Mouse (Mus musculus): ENCODE results near the gene Trim28. TPM values are rescaled to one million over a fixed set of nuclear protein-coding genes. Genes with fewer than 3 reads are reported as not detected.
A peak's percentile ranks its signal among the peaks of the same experiment; 100 is the strongest.

Trim28 gene
- polyA plus RNA-seq, 1 experiment from 2014 or later: 273 TPM

DNA sequence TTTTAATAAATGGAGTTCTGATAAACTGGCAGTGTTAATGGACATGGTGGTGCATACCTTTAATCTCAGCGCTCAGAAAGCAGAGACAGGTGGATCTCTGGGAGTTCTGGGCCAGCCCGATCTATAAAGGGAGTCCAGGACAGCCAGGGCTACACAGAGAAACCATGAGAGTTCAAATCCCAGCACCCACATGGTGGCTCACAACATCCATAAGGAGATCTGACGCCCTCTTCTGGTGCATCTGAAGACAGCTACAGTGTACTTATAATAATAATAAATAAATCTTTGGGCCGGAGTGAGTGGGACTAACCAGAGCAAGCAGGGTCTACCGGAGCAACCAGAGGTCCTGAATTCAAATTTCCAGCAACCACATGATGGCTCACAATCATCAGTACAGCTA lies 4.5 kb downstream of the Trim28 start:
- Histone ChIP-seq H3K4me1 (replicated peaks) (peaks cover 15% of the 10 kb centered on the region), H3K4me3 (replicated peaks) (no peak overlapping the region), H3K4me2 (replicated peaks) (no peak overlapping the region), H3K27ac (no peak overlapping the region), H3K27me3 (peaks cover 4% of the 10 kb centered on the region; the same call in 1 of the 2 replicates), H3K36me3 (peaks cover 40% of the 10 kb centered on the region), H3K9ac (replicated peaks) (no peak overlapping the region), H3K9me3 (no peaks in the 10 kb centered on the region)
- ATAC-seq: no peak
- 78% methylated on average over 5 of the region's 5 CpGs for WGBS

DNA sequence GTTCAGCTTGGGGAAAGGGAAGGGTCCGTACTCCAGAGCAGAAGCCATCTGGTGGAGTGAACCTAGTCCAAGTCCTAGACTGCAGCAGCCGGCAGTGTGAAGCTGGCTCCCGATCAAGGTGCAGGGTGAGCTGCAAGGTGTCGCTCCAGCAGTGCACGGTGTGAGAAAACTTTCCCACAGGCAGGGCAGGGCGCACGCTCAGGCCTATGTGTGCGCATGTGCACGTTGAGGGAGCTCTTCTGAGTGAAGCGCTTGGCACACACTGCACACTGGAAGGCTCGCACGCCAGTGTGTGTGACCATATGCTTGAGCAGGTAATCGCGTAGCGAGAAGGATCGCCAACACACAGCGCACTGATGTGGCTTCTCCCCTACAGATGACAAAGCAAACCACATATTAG lies 7.1 kb downstream of the Trim28 start:
- Histone ChIP-seq H3K27ac (no peak overlapping the region), H3K9ac (replicated peaks) (no peak overlapping the region)
- WGBS: 92% methylated on average over 17 of the region's 17 CpGs

DNA sequence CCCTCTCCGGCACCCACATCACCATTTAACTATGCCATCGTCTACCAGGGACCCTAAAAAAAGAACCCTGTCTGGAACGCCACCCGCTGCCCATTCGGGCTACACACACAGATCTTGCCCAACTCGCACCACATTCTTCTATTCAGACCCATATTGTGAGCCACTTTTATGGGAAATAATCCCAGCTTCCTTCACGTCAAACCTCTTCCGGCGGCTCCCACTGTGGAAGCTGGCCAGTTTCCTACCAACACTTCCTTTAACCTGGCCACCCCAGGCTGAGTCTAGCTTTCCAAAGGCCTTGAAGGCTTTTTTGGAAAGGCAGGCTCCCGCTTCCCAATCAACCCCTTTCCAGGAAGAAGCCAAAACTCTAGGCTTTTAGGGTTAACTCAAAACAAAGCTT lies 7.6 kb downstream of the Trim28 start:
- WGBS: 83% methylated on average over 10 of the region's 10 CpGs
- Histone ChIP-seq H3K9ac (replicated peaks) (no peak overlapping the region), H3K27ac (no peak overlapping the region), H3K9me3 (no peaks in the 10 kb centered on the region), H3K27me3 (peaks cover 4% of the 10 kb centered on the region; the same call in 1 of the 2 replicates), H3K4me3 (replicated peaks) (no peak overlapping the region), H3K4me2 (replicated peaks) (no peak overlapping the region), H3K4me1 (replicated peaks) (peaks cover 29% of the 10 kb centered on the region), H3K36me3 (peaks cover 40% of the 10 kb centered on the region)
- ATAC-seq: no peak

More for the DNA sequence above, 7.1 kb downstream of the Trim28 start:
- Histone ChIP-seq H3K4me1 (replicated peaks) (peaks cover 29% of the 10 kb centered on the region), H3K4me2 (replicated peaks) (no peak overlapping the region), H3K4me3 (replicated peaks) (no peak overlapping the region), H3K9me3 (no peaks in the 10 kb centered on the region), H3K36me3 (peaks cover 40% of the 10 kb centered on the region), H3K27me3 (peaks cover 4% of the 10 kb centered on the region; the same call in 1 of the 2 replicates)
- no peak for ATAC-seq

DNA sequence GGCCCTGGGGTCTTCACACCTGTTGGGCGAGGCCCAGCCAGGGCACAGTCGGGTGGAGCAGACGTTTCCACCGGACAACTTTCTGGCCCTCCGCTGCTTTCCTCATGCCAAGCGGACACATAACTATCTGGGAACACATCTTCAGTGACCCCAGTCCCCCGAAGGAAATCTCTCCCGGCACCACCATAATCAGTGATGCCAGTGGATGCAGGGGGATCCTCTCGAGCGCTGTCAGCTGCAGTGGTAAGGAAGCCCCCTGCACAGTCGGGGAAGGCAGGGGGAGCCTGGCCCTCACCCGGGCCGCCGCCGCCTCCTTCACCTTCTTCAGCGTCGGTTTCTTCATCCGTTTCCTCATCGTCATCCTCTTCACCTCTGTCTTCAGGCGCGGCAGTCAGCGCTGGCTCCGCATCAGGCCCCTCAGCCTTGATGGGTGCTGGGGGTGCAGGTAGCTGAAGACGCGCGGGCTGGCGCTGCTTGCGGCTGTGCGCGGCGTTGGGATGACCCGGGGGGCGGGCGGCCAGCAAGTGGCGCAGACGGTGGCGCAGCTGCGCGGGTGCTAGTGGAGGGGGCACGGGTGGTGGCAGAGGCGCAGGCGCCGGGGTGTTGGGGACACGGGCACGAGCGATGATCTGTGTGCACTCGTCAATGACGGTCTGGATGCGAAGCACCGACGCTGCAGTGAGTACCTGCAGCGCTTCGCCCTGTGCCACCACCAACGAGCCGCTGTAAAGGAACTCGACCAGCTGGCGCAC lies 8.6 kb downstream of the Trim28 start:
- Histone ChIP-seq H3K4me2 (replicated peaks) (peak overlapping the region; percentile 81), H3K4me3 (replicated peaks) (no peak overlapping the region)

DNA sequence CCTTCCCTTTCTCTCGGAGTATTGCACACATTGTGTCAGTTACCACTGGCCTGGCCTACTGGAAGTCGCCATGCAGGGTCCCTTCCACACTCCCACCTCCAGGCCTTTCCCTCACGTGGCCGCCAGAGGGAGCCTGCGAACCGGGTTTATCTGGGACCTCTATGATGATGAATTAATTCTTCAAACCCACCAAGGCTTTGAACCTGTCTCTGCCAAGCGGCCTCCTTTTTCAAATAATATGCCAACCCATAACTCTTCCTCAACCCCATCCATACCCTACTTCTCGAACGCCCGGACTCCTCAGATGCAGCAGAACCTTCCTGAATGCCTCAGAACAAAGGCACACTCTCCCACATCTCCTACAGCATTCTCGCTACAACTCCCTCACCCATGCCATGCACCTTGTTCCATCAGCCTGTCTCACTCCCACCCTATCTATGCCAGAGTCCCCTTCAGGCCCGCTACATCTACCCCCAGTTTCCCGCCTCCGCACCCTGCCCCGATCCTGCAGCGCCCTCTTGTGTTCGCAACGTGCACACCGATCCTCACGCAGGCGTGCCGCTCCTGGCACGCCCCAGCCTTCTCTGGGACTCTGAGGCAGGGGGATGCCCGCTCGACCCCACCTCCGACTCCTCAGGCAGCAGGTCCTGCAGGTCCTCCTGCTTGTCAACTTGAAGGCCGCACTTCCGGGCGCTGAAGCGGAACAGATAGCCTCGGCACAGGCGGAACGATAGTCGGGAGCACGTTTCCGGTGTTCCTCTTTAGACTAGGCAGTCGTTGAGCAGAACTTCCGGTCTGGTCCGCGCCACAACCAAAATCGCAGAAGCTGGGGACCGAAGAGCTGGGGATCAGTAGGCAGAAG lies 10.5 kb downstream of the Trim28 start:
- peak overlapping the region; percentile 93 for H3K27ac ChIP-seq
- peak overlapping the region; percentile 86 for H3K9ac ChIP-seq (replicated peaks)
- H3K4me2 ChIP-seq (replicated peaks): peak overlapping the region; percentile 81
- H3K27me3 ChIP-seq: peaks cover 4% of the 10 kb centered on the region; the same call in 1 of the 2 replicates
- 0% methylated on average over 42 of the region's 42 CpGs for WGBS
- H3K9me3 ChIP-seq: no peaks in the 10 kb centered on the region
- peak; percentile 92 for ATAC-seq
- H3K4me3 ChIP-seq (replicated peaks): peak overlapping the region; percentile 70
- H3K36me3 ChIP-seq: peaks cover 34% of the 10 kb centered on the region
- peaks cover 29% of the 10 kb centered on the region for H3K4me1 ChIP-seq (replicated peaks)

More for the DNA sequence above, 8.6 kb downstream of the Trim28 start:
- H3K4me1 ChIP-seq (replicated peaks): peaks cover 29% of the 10 kb centered on the region
- WGBS: 39% methylated on average over 57 of the region's 57 CpGs
- no peaks in the 10 kb centered on the region for H3K9me3 ChIP-seq
- H3K36me3 ChIP-seq: peaks cover 40% of the 10 kb centered on the region
- H3K9ac ChIP-seq (replicated peaks): peak overlapping the region; percentile 86
- no peak for ATAC-seq
- peaks cover 4% of the 10 kb centered on the region; the same call in 1 of the 2 replicates for H3K27me3 ChIP-seq
- no peak overlapping the region for H3K27ac ChIP-seq

DNA sequence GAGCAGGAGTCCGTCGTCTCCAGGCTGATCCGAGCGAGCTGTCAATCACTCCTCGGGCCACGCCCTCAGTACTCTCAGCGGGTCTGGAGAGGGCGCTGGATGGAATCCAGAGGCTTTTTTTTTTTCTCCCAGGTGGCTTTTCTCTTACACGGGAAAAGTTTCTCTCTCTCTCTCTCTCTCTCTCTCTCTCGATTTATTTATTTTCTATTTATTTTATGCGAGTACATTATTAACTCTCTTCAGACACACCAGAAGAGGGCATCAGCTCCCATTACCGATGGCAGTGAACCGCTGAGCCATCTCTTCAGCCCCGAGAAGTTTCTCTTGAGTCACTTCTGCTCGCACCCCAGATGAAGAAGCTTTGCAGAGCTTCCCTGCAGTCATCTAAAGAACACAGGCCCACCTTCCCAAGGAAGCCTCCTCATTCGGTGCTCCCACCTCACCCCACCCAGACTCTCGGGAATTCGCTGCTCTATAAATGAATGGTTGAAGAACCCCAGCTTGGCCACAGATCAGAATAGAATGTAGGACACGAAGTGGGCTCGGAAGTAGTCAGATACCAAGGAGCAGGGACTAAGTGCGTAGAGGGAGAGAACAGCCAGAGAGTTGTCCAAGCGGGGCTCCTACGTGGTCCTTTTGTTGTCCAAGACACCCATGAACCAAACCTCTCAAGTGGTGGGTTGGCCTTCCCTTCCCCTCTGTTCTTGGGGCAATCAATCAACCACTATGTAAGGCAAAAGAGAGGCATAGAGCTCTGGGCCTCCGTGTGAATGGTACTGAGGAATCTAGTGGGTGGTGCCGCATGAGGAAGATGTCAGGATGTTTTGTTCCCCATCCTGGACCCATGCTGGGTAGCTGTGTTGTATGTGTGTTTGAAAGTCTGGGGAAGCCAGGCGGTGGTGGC lies 11.3 kb downstream of the Trim28 start, which contains the start of gene Zbtb45:
Zbtb45 (minus strand) TSS at position 30 of the 904 bp plus-strand sequence.
- peaks cover 29% of the 10 kb centered on the region for H3K4me1 ChIP-seq (replicated peaks)
- peak within 1 kb of the TSS; percentile 81 for H3K4me2 ChIP-seq (replicated peaks)
- H3K27me3 ChIP-seq: peaks cover 4% of the 10 kb centered on the region; the same call in 1 of the 2 replicates
- no peaks in the 10 kb centered on the region for H3K9me3 ChIP-seq
- ATAC-seq: no peak
- H3K27ac ChIP-seq: peak within 1 kb of the TSS; percentile 93
- H3K36me3 ChIP-seq: peaks cover 27% of the 10 kb centered on the region
- WGBS: 15% methylated on average over 26 of the region's 26 CpGs
- H3K4me3 ChIP-seq (replicated peaks): peak within 1 kb of the TSS; percentile 70
- peak within 1 kb of the TSS; percentile 86 for H3K9ac ChIP-seq (replicated peaks)

DNA sequence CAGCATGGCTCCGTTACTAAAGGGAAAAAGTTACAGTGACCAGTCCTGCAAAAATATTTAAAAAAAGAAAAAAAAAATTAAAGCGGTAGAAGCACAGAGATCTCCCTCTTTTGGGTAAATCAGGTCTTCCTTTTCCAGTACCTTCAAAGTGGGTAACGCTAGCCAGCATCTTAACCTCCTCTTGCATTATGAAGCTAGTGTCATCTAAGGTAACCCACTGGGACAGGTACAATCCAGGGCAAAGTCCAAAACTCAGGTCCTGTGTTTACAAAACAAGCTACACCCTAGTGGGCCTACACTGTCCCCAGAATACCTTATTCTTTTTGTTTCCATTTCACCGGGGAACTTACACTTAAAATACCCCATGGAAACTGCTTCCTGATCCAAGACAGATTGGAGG lies 14.8 kb downstream of the Trim28 start:
- H3K9ac ChIP-seq (replicated peaks): no peak overlapping the region
- 73% methylated on average over 4 of the region's 4 CpGs for WGBS

DNA sequence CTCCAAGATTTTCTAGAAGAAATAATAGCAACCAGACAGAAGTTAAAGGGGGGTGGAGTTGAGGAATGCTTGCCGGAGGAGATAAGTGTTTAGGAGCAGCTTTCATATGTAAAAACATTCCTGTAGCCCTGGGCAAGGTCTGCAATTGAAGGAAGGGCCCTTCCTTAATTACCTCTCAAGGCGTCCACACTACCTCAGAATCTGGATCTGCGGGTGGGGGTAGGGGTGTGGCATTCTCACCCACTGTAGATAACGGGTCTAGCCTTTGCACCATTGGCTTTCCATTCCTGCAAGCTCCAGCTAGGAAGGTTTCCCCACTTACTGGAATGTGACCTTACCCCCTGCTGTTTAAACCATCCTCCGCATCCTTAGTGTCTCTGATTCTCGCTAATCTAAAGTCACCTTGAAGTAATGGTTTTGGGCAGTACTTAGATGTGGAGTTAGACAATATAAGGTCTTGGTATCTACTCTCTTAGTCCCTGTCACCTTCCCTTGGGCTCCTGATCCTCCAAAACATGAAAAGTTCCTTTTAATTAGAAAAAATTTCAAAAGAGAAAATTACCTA lies 15.4 kb downstream of the Trim28 start:
- H3K27ac ChIP-seq: no peak overlapping the region
- no peak for ATAC-seq
- no peak overlapping the region for H3K9ac ChIP-seq (replicated peaks)
- 39% methylated on average over 6 of the region's 6 CpGs for WGBS
- no peaks in the 10 kb centered on the region for H3K9me3 ChIP-seq
- H3K36me3 ChIP-seq: no peaks in the 10 kb centered on the region
- peaks cover 7% of the 10 kb centered on the region for H3K4me1 ChIP-seq (replicated peaks)
- no peak overlapping the region for H3K4me2 ChIP-seq (replicated peaks)
- H3K27me3 ChIP-seq: no peaks in the 10 kb centered on the region
- no peak overlapping the region for H3K4me3 ChIP-seq (replicated peaks)

More for the DNA sequence above, 14.8 kb downstream of the Trim28 start:
- Histone ChIP-seq H3K36me3 (no peaks in the 10 kb centered on the region), H3K4me2 (replicated peaks) (no peak overlapping the region), H3K27ac (no peak overlapping the region), H3K9me3 (no peaks in the 10 kb centered on the region), H3K27me3 (no peaks in the 10 kb centered on the region), H3K4me3 (replicated peaks) (no peak overlapping the region), H3K4me1 (replicated peaks) (peaks cover 11% of the 10 kb centered on the region)
- no peak for ATAC-seq

DNA sequence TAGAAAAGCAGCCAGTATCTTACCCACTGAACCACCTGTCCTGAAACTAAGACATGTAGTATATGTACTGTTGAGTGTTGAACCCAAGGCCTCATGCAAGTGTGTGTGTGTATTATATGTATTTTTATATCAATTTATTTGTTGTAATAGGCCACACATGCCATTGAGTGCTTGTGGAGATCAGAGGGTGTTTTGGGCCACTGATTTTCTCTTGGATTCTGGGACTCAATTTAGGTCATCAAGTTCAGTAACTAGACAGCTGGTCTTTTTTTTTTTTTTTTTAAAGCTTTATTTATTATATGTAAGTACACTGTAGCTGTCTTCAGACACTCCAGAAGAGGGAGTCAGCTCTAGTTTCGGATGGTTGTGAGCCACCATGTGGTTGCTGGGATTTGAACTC lies 16.3 kb downstream of the Trim28 start:
- H3K27ac ChIP-seq: no peak overlapping the region
- no peaks in the 10 kb centered on the region for H3K9me3 ChIP-seq
- no peak overlapping the region for H3K9ac ChIP-seq (replicated peaks)
- no peaks in the 10 kb centered on the region for H3K36me3 ChIP-seq
- WGBS: 89% methylated on average over 1 of the region's 1 CpGs
- H3K4me2 ChIP-seq (replicated peaks): no peak overlapping the region
- ATAC-seq: no peak
- H3K4me1 ChIP-seq (replicated peaks): peaks cover 5% of the 10 kb centered on the region
- H3K27me3 ChIP-seq: no peaks in the 10 kb centered on the region
- H3K4me3 ChIP-seq (replicated peaks): no peak overlapping the region

DNA sequence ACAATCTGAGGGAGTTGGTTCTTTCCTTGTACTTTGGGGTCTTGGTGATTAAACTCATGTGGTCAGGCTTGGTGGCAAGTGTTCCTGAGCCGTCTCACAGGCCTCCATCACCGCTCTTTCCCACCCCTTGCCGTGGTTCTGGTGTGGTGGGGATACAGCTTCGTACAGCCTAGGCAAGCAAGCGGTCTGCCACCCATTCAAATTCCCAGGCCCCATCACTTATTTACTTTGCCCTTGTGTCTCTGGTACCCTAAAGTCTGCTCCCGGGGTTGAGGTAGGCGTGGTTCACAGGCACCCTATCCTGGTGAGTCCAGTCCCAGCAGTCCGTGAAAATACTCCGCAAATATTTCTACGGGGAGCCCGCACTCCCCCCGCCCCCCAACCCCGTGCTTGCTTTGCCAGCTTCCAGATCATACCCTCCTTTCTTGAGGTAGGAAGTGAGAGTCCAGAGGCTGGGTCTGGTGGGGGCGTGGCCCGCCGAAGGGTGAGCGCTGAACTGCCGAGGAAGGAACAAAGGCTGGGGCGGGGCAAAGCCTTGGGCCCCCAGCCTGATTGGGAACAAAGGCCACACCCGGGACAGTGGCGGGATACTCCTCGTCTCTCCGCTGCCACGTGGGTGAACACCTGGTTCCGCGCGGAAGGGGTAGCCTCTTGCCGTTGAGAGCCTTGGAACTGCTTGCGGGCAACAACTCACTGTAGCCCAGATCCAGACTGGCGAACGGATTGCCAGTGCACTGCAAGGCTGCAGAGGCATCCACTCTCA lies 24.0 kb downstream of the Trim28 start:
- Histone ChIP-seq H3K4me2 (replicated peaks) (peak overlapping the region; percentile 99), H3K9me3 (no peaks in the 10 kb centered on the region), H3K27ac (peak overlapping the region; percentile 99), H3K4me1 (replicated peaks) (peaks cover 34% of the 10 kb centered on the region), H3K9ac (replicated peaks) (peak overlapping the region; percentile 67), H3K4me3 (replicated peaks) (peak overlapping the region; percentile 91), H3K27me3 (no peaks in the 10 kb centered on the region), H3K36me3 (peaks cover 25% of the 10 kb centered on the region)
- 4% methylated on average over 31 of the region's 31 CpGs for whole genome bisulfite sequencing
- peak; percentile 34 for ATAC-seq
